Mouse (Mus musculus): ENCODE measurements around the gene Prpf8.

Gene Prpf8

DNA sequence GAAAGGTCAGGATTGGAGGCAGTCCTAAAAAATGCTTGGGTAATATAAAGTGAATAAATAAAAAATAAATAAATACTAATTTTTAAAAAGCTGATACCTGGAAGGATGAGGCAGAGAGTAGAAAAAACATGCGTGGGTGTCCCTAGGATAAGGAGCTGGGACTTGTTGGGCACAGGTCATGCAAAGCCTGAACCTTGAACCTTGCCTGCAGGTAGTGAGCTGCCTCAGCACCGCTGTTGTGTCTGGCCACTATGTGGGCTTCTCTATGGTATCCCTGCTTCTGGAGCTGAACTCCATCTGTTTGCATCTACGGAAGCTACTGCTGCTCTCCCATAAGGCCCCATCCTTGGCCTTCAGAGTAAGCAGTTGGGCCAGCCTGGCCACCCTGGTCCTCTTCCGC is 17.4 kb upstream of the Prpf8 start:
- Histone ChIP-seq H3K9me3 (ENCODE audit: low read length) (no peaks in the 10 kb centered on the region), H3K4me3 (replicated peaks; ENCODE audit: low read length) (no peak overlapping the region), H3K36me3 (ENCODE audit: insufficient read depth, low read length) (peaks cover 19% of the 10 kb centered on the region), H3K4me1 (replicated peaks; ENCODE audit: low read depth, low read length) (peaks cover 43% of the 10 kb centered on the region), H3K27me3 (ENCODE audit: insufficient read depth, low read length) (peaks cover 20% of the 10 kb centered on the region)
- no peak for TF ChIP-seq CTCF (conservative IDR thresholded peaks at IDR 0.05; ENCODE audit: low read length)
- TF ChIP-seq NANOG (IDR thresholded peaks at IDR 0.05; ENCODE audit: borderline replicate concordance, low read length), result no peak
- TF ChIP-seq POU5F1 (IDR thresholded peaks at IDR 0.05; ENCODE audit: borderline replicate concordance, low read length), result no peak

DNA sequence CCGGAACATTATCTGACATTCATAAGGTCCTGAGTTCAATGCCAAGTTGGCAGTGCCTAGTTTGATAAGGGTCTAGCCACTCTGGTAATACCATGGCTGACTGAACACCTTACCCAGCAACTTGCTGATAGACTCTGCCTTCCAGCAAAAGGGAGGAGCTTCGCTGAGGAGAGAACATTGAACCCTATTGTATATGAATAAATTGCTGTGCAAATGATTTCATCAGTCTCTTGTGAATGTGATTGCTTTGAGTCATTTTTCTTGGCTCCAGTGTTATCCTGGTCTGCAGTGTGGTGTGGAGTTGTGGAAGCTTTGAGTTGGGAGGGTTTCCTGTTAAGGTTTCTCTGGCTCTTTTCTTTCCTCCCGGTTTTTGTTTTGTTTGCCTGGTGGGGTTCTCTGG is 15.9 kb upstream of the Prpf8 start:
- Histone ChIP-seq H3K36me3 (ENCODE audit: insufficient read depth, low read length) (peaks cover 4% of the 10 kb centered on the region), H3K4me1 (replicated peaks; ENCODE audit: low read depth, low read length) (peaks cover 33% of the 10 kb centered on the region)
- TF ChIP-seq CTCF (conservative IDR thresholded peaks at IDR 0.05; ENCODE audit: low read length) (no peak), NANOG (IDR thresholded peaks at IDR 0.05; ENCODE audit: borderline replicate concordance, low read length) (no peak), POU5F1 (IDR thresholded peaks at IDR 0.05; ENCODE audit: borderline replicate concordance, low read length) (no peak)

DNA sequence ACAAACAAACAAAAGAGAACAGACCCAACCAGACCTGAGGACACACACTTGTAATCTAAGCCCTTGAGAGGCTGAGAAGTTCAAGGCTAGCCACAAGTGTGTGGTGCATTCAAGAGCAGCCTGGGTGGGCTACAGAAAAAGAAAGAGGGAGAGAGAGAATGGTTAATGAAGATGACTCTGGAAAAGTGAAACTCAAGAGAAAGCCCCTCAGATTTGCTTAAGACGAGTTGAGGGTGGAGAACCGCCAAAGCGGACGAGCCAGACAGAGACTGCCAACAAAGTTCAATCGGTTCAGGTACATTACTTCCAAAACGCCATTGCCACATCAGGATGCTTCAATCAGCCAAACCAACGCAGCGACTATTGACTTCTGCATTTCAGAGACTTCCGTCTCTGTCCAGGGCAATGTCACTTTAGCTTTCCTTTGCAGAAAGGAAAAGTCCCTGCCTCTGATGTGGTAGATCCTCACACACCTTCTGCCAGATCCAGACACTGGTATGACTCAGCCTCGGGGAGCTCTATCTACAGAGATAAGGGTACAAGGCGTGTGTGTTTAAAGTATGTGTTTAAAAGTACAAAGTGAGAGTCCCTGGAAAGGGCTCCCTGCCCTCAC is 14.0 kb upstream of the Prpf8 start:
- H3K9me3 ChIP-seq (ENCODE audit: low read length), result no peaks in the 10 kb centered on the region; the same call in 1 of the 2 replicates
- H3K36me3 ChIP-seq (ENCODE audit: insufficient read depth, low read length), result no peaks in the 10 kb centered on the region
- TF ChIP-seq CTCF (conservative IDR thresholded peaks at IDR 0.05; ENCODE audit: low read length) (no peak), POU5F1 (IDR thresholded peaks at IDR 0.05; ENCODE audit: borderline replicate concordance, low read length) (no peak), NANOG (IDR thresholded peaks at IDR 0.05; ENCODE audit: borderline replicate concordance, low read length) (no peak)
- H3K4me3 ChIP-seq (replicated peaks; ENCODE audit: low read length), result no peak overlapping the region
- H3K27me3 ChIP-seq (ENCODE audit: insufficient read depth, low read length), result peaks cover 29% of the 10 kb centered on the region
- H3K4me1 ChIP-seq (replicated peaks; ENCODE audit: low read depth, low read length), result peaks cover 27% of the 10 kb centered on the region

More for the DNA sequence above, 15.9 kb upstream of the Prpf8 start:
- H3K27me3 ChIP-seq (ENCODE audit: insufficient read depth, low read length), result peaks cover 20% of the 10 kb centered on the region
- no peak overlapping the region for H3K4me3 ChIP-seq (replicated peaks; ENCODE audit: low read length)
- H3K9me3 ChIP-seq (ENCODE audit: low read length), result no peaks in the 10 kb centered on the region; the same call in 1 of the 2 replicates

DNA sequence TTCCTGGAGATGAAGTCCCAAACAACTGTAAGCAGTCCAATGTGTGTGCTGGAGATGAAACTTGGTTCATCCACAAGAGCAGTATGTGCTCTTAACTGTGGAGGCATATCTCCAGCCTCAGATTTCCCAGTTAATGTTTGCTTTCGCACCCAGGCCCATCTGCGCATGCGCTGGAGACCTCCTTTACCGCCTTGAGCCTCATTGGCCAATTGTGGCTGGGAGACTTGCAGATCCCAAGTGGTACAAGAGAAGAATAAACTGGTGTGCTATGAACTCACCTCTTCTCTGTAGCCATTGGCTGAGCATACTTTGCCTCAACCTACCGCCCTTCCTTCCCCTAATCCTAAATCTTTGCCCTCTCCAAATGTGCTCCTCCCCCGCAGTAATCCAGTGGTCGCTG is 13.2 kb upstream of the Prpf8 start:
- peaks cover 19% of the 10 kb centered on the region for H3K4me1 ChIP-seq (replicated peaks; ENCODE audit: low read depth, low read length)
- no peak for TF ChIP-seq NANOG (IDR thresholded peaks at IDR 0.05; ENCODE audit: borderline replicate concordance, low read length)
- no peak for TF ChIP-seq POU5F1 (IDR thresholded peaks at IDR 0.05; ENCODE audit: borderline replicate concordance, low read length)
- TF ChIP-seq CTCF (conservative IDR thresholded peaks at IDR 0.05; ENCODE audit: low read length), result no peak
- no peaks in the 10 kb centered on the region for H3K36me3 ChIP-seq (ENCODE audit: insufficient read depth, low read length)
- H3K9me3 ChIP-seq (ENCODE audit: low read length), result no peaks in the 10 kb centered on the region; the same call in 1 of the 2 replicates
- no peak overlapping the region for H3K4me3 ChIP-seq (replicated peaks; ENCODE audit: low read length)
- H3K27me3 ChIP-seq (ENCODE audit: insufficient read depth, low read length), result peaks cover 25% of the 10 kb centered on the region

DNA sequence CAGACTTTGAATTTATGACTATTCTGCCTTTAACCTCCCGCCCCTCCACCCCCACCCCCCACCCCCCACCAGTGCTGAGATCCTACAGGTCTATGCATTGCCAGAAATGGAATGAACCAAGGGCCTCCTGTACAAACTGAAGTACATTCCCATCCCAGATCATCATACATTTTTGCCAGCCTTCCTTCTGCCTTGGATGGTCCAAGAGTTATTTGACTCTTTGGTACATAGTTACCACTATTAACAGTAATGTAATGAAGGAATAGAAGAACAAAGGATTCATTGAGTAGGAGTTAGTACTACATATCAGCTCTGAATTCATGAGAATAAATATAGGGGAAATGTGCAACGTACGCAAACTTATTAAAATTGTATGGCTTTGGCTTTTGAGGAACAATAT is 424 bp upstream of the Prpf8 start:
- 0 out of 2 replicates have a peak overlapping the region, but pooled peaks have one; percentile 99 for H3K4me3 ChIP-seq (replicated peaks; ENCODE audit: low read length)
- H3K9me3 ChIP-seq (ENCODE audit: low read length), result no peaks in the 10 kb centered on the region
- TF ChIP-seq CTCF (conservative IDR thresholded peaks at IDR 0.05; ENCODE audit: low read length) (no peak), NANOG (IDR thresholded peaks at IDR 0.05; ENCODE audit: borderline replicate concordance, low read length) (no peak), POU5F1 (IDR thresholded peaks at IDR 0.05; ENCODE audit: borderline replicate concordance, low read length) (no peak)
- H3K36me3 ChIP-seq (ENCODE audit: insufficient read depth, low read length), result peaks cover 38% of the 10 kb centered on the region
- H3K4me1 ChIP-seq (replicated peaks; ENCODE audit: low read depth, low read length), result peaks cover 28% of the 10 kb centered on the region
- H3K27me3 ChIP-seq (ENCODE audit: insufficient read depth, low read length), result no peaks in the 10 kb centered on the region

DNA sequence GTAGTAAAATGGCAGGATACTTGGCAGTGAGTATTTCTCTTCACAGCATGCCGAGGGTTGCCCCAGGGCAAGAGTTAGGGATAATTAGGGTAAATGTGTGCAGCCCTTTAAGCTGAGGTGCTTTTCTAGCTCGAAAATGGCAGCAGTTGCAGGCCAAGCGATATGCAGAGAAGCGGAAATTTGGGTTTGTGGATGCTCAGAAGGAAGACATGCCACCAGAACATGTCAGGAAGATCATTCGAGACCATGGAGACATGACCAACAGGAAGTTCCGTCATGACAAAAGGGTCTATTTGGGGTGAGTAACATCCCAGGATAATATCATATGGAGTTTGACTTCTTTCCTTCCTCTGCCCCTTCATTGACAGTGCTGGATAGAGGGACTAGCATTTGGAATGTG is 880 bp downstream of the Prpf8 start:
- no peak for TF ChIP-seq CTCF (conservative IDR thresholded peaks at IDR 0.05; ENCODE audit: low read length)
- TF ChIP-seq NANOG (IDR thresholded peaks at IDR 0.05; ENCODE audit: borderline replicate concordance, low read length), result no peak
- no peak for TF ChIP-seq POU5F1 (IDR thresholded peaks at IDR 0.05; ENCODE audit: borderline replicate concordance, low read length)
- Histone ChIP-seq H3K4me3 (replicated peaks; ENCODE audit: low read length) (peak overlapping the region; percentile 99), H3K9me3 (ENCODE audit: low read length) (no peaks in the 10 kb centered on the region), H3K27me3 (ENCODE audit: insufficient read depth, low read length) (no peaks in the 10 kb centered on the region), H3K36me3 (ENCODE audit: insufficient read depth, low read length) (peaks cover 51% of the 10 kb centered on the region), H3K4me1 (replicated peaks; ENCODE audit: low read depth, low read length) (peaks cover 28% of the 10 kb centered on the region)

DNA sequence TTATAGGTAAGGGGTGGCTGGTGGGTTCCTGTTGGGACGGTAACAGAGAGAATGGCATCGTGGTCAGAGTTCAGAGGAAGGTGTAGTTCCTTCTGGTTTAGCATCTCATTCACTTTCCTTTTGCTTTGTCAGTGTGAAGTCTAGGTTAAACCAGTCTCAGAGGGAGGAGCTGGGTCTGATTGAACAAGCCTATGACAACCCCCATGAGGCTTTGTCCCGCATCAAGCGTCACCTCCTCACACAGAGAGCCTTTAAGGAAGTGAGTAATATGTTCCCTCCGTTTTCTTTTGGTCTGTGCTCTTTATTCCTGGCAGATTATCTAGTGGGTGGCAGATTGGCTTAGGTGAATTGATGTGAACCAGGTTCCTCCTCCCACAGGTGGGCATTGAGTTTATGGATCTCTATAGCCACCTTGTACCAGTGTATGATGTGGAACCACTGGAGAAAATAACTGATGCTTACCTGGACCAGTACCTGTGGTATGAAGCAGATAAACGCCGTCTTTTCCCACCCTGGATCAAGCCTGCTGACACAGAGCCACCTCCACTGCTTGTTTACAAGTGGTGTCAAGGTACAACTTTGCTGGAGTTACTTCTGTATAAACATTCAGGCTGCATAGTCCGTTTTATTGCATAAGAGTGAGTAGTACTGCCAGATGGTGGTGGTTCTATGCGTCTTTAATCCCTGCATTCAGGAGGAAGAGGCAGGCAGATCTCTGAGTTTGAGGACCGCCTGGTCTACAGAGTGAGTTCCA is 7.9 kb downstream of the Prpf8 start:
- Histone ChIP-seq H3K27me3 (ENCODE audit: insufficient read depth, low read length) (no peaks in the 10 kb centered on the region), H3K4me3 (replicated peaks; ENCODE audit: low read length) (no peak overlapping the region), H3K4me1 (replicated peaks; ENCODE audit: low read depth, low read length) (peaks cover 4% of the 10 kb centered on the region; the same call in 1 of the 2 replicates), H3K36me3 (ENCODE audit: insufficient read depth, low read length) (peaks cover 100% of the 10 kb centered on the region), H3K9me3 (ENCODE audit: low read length) (no peaks in the 10 kb centered on the region)
- TF ChIP-seq CTCF (conservative IDR thresholded peaks at IDR 0.05; ENCODE audit: low read length) (no peak), NANOG (IDR thresholded peaks at IDR 0.05; ENCODE audit: borderline replicate concordance, low read length) (no peak), POU5F1 (IDR thresholded peaks at IDR 0.05; ENCODE audit: borderline replicate concordance, low read length) (no peak)

DNA sequence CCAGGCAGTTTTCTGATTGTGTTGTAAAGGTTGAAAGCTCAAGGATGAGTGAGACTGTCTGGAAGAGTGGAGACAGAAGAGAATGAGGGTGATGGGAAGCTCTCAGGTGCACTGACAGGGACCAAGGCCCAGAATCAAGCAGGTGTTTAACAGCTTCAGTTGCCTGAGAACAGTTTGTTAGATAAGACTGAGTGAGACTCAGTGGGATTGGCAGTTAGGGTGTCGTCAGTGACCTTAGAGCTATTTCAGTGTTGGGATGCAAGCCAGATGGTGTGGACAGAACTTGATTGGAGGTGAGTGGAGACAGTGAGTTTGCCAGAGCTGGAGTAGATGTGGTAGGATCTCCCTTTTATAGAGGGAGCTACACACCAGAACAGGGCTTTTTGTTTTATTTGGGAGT is 11.5 kb downstream of the Prpf8 start:
- Histone ChIP-seq H3K4me1 (replicated peaks; ENCODE audit: low read depth, low read length) (no peaks in the 10 kb centered on the region), H3K9me3 (ENCODE audit: low read length) (no peaks in the 10 kb centered on the region), H3K4me3 (replicated peaks; ENCODE audit: low read length) (no peak overlapping the region), H3K27me3 (ENCODE audit: insufficient read depth, low read length) (no peaks in the 10 kb centered on the region), H3K36me3 (ENCODE audit: insufficient read depth, low read length) (peaks cover 100% of the 10 kb centered on the region)
- TF ChIP-seq NANOG (IDR thresholded peaks at IDR 0.05; ENCODE audit: borderline replicate concordance, low read length) (no peak), POU5F1 (IDR thresholded peaks at IDR 0.05; ENCODE audit: borderline replicate concordance, low read length) (no peak), CTCF (conservative IDR thresholded peaks at IDR 0.05; ENCODE audit: low read length) (no peak)

Measured in E14TG2a.4 (cell line).